Mouse (Mus musculus) cerebellum, adult 2 months (tissue): ENCODE results near the gene Card9.

ENCODE experiments used
- CTCF ChIP-seq: fragments of 200-500 bp; IDR thresholded peaks from 2 replicates; pipeline ENCODE4 v1.5.1; 2011; ENCODE audit warnings: low read depth, mild to moderate bottlenecking, control low read depth, low read length, moderate library complexity, borderline replicate concordance; ENCODE audit not compliant: insufficient read depth
- POLR2A ChIP-seq: fragments of 200-500 bp; IDR thresholded peaks from 2 replicates; pipeline ENCODE4 v1.6.1; 2011; ENCODE audit warnings: low read length, control low read depth, borderline replicate concordance; ENCODE audit not compliant: insufficient read depth

GRCm38 (mm10) chr2:26360772-26361171 lies at the start of gene Card9:
- no peak for TF ChIP-seq CTCF
- no peak for TF ChIP-seq POLR2A
